Mouse (Mus musculus): ENCODE data around the gene Aqp11. TPM values are rescaled to one million over a fixed set of nuclear protein-coding genes. Genes with fewer than 3 reads are reported as not detected.

The Aqp11 gene
- polyA plus RNA-seq, 1 experiment = 872 TPM

- H3K27ac ChIP-seq (ENCODE audit: control insufficient read depth, insufficient read depth, low read depth, low read length) = no peak overlapping the region
- TF ChIP-seq POLR2A (IDR thresholded peaks at IDR 0.05; ENCODE audit: control insufficient read depth, low read depth, low read length) (no peak), CTCF (IDR thresholded peaks at IDR 0.05; ENCODE audit: control insufficient read depth, insufficient read depth, insufficient replicate concordance, low read depth, low read length) (peak; percentile 44; the same call in 1 of the 2 replicates)
- peaks cover 2% of the 10 kb centered on the region for H3K4me1 ChIP-seq (ENCODE audit: control insufficient read depth, insufficient read depth, low read length)
- H3K27me3 ChIP-seq (ENCODE audit: control insufficient read depth, insufficient read depth, low read length) = no peaks in the 10 kb centered on the region
- H3K36me3 ChIP-seq (ENCODE audit: control insufficient read depth, insufficient read depth, low read length) = no peaks in the 10 kb centered on the region
- no peak overlapping the region for H3K4me3 ChIP-seq (ENCODE audit: control insufficient read depth, low read depth, low read length)
Observed at GRCm38 (mm10) chr7:97745299-97745698, 7.2 kb upstream of the Aqp11 start.

- H3K36me3 ChIP-seq (ENCODE audit: control insufficient read depth, insufficient read depth, low read length) = no peaks in the 10 kb centered on the region
- no peak overlapping the region for H3K4me3 ChIP-seq (ENCODE audit: control insufficient read depth, low read depth, low read length)
- no peak overlapping the region for H3K27ac ChIP-seq (ENCODE audit: control insufficient read depth, insufficient read depth, low read depth, low read length)
- TF ChIP-seq CTCF (IDR thresholded peaks at IDR 0.05; ENCODE audit: control insufficient read depth, insufficient read depth, insufficient replicate concordance, low read depth, low read length) (no peak), POLR2A (IDR thresholded peaks at IDR 0.05; ENCODE audit: control insufficient read depth, low read depth, low read length) (no peak)
- H3K27me3 ChIP-seq (ENCODE audit: control insufficient read depth, insufficient read depth, low read length) = no peaks in the 10 kb centered on the region
- peaks cover 11% of the 10 kb centered on the region for H3K4me1 ChIP-seq (ENCODE audit: control insufficient read depth, insufficient read depth, low read length)
Observed at GRCm38 (mm10) chr7:97741756-97742291, 3.7 kb upstream of the Aqp11 start.

- peaks cover 11% of the 10 kb centered on the region for H3K4me1 ChIP-seq (ENCODE audit: control insufficient read depth, insufficient read depth, low read length)
- H3K36me3 ChIP-seq (ENCODE audit: control insufficient read depth, insufficient read depth, low read length) = no peaks in the 10 kb centered on the region
- H3K27ac ChIP-seq (ENCODE audit: control insufficient read depth, insufficient read depth, low read depth, low read length) = no peak overlapping the region
- TF ChIP-seq POLR2A (IDR thresholded peaks at IDR 0.05; ENCODE audit: control insufficient read depth, low read depth, low read length) = no peak
- no peak for TF ChIP-seq CTCF (IDR thresholded peaks at IDR 0.05; ENCODE audit: control insufficient read depth, insufficient read depth, insufficient replicate concordance, low read depth, low read length)
- no peaks in the 10 kb centered on the region for H3K27me3 ChIP-seq (ENCODE audit: control insufficient read depth, insufficient read depth, low read length)
- no peak overlapping the region for H3K4me3 ChIP-seq (ENCODE audit: control insufficient read depth, low read depth, low read length)
Observed at GRCm38 (mm10) chr7:97740948-97741347, 2.9 kb upstream of the Aqp11 start.

GRCm38 (mm10) chr7:97737256-97737637, 842 bp downstream of the Aqp11 start:
- H3K36me3 ChIP-seq (ENCODE audit: control insufficient read depth, insufficient read depth, low read length) = no peaks in the 10 kb centered on the region
- no peaks in the 10 kb centered on the region for H3K27me3 ChIP-seq (ENCODE audit: control insufficient read depth, insufficient read depth, low read length)
- peak overlapping the region; percentile 82 for H3K4me3 ChIP-seq (ENCODE audit: control insufficient read depth, low read depth, low read length)
- no peak overlapping the region for H3K27ac ChIP-seq (ENCODE audit: control insufficient read depth, insufficient read depth, low read depth, low read length)
- peaks cover 11% of the 10 kb centered on the region for H3K4me1 ChIP-seq (ENCODE audit: control insufficient read depth, insufficient read depth, low read length)
- no peak for TF ChIP-seq POLR2A (IDR thresholded peaks at IDR 0.05; ENCODE audit: control insufficient read depth, low read depth, low read length)
- TF ChIP-seq CTCF (IDR thresholded peaks at IDR 0.05; ENCODE audit: control insufficient read depth, insufficient read depth, insufficient replicate concordance, low read depth, low read length) = no peak

- no peaks in the 10 kb centered on the region for H3K36me3 ChIP-seq (ENCODE audit: control insufficient read depth, insufficient read depth, low read length)
- H3K4me3 ChIP-seq (ENCODE audit: control insufficient read depth, low read depth, low read length) = no peak overlapping the region; the same call in 1 of the 2 replicates
- H3K27me3 ChIP-seq (ENCODE audit: control insufficient read depth, insufficient read depth, low read length) = no peaks in the 10 kb centered on the region
- H3K4me1 ChIP-seq (ENCODE audit: control insufficient read depth, insufficient read depth, low read length) = peaks cover 11% of the 10 kb centered on the region
- TF ChIP-seq CTCF (IDR thresholded peaks at IDR 0.05; ENCODE audit: control insufficient read depth, insufficient read depth, insufficient replicate concordance, low read depth, low read length) = no peak
- TF ChIP-seq POLR2A (IDR thresholded peaks at IDR 0.05; ENCODE audit: control insufficient read depth, low read depth, low read length) = no peak
- no peak overlapping the region for H3K27ac ChIP-seq (ENCODE audit: control insufficient read depth, insufficient read depth, low read depth, low read length)
Observed at GRCm38 (mm10) chr7:97735886-97736420, 2.1 kb downstream of the Aqp11 start.

- H3K27me3 ChIP-seq (ENCODE audit: control insufficient read depth, insufficient read depth, low read length) = no peaks in the 10 kb centered on the region
- H3K4me1 ChIP-seq (ENCODE audit: control insufficient read depth, insufficient read depth, low read length) = peaks cover 13% of the 10 kb centered on the region
- no peak overlapping the region for H3K4me3 ChIP-seq (ENCODE audit: control insufficient read depth, low read depth, low read length)
- TF ChIP-seq CTCF (IDR thresholded peaks at IDR 0.05; ENCODE audit: control insufficient read depth, insufficient read depth, insufficient replicate concordance, low read depth, low read length) (no peak), POLR2A (IDR thresholded peaks at IDR 0.05; ENCODE audit: control insufficient read depth, low read depth, low read length) (no peak)
- no peak overlapping the region for H3K27ac ChIP-seq (ENCODE audit: control insufficient read depth, insufficient read depth, low read depth, low read length)
- H3K36me3 ChIP-seq (ENCODE audit: control insufficient read depth, insufficient read depth, low read length) = no peaks in the 10 kb centered on the region
Observed at GRCm38 (mm10) chr7:97735021-97735420, 3.1 kb downstream of the Aqp11 start.

GRCm38 (mm10) chr7:97733606-97734005, 4.5 kb downstream of the Aqp11 start:
- Histone ChIP-seq H3K4me1 (ENCODE audit: control insufficient read depth, insufficient read depth, low read length) (peaks cover 13% of the 10 kb centered on the region), H3K27ac (ENCODE audit: control insufficient read depth, insufficient read depth, low read depth, low read length) (no peak overlapping the region), H3K4me3 (ENCODE audit: control insufficient read depth, low read depth, low read length) (no peak overlapping the region), H3K27me3 (ENCODE audit: control insufficient read depth, insufficient read depth, low read length) (no peaks in the 10 kb centered on the region), H3K36me3 (ENCODE audit: control insufficient read depth, insufficient read depth, low read length) (no peaks in the 10 kb centered on the region; the same call in 1 of the 2 replicates)
- no peak for TF ChIP-seq POLR2A (IDR thresholded peaks at IDR 0.05; ENCODE audit: control insufficient read depth, low read depth, low read length)
- no peak for TF ChIP-seq CTCF (IDR thresholded peaks at IDR 0.05; ENCODE audit: control insufficient read depth, insufficient read depth, insufficient replicate concordance, low read depth, low read length)

Data from testis, adult 2 months (tissue).